Mouse (Mus musculus): ENCODE measurements around the gene Adam6b.

DNA sequence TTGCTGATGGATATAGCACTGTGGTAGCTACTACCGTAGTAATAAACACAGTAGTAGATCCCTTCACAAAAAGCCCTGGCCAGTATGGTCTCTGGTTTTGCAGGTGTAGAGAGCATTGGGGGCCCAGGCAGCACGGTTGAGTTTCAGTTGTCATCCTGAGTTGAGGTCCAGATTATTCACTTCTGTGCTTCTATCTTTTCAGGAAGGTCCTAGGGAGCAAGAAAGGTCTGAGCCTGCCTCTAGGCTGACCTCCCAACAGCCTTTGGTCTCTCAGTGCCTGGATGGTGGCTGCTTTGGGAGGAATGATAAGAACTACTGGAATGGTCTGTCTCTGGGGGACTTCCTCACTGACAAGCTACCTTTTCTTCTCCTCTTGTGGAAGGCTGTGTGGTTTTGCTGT, 7.2 kb upstream of the Adam6b start:
- no peak for TF ChIP-seq CTCF (IDR thresholded peaks at IDR 0.05; ENCODE audit: low read depth, low read length)
- no peak for TF ChIP-seq POLR2A (IDR thresholded peaks at IDR 0.05; ENCODE audit: insufficient read depth, low read length)
- TF ChIP-seq EP300 (IDR thresholded peaks at IDR 0.05; ENCODE audit: insufficient read depth, low read depth, low read length), result no peak
